Mouse (Mus musculus) embryo, embryonic 10.5 days (tissue): ENCODE measurements around the gene Tbx4.

ENCODE experiments used
- DNase-seq: peaks from one replicate; pipeline ENCODE4 v3.0.0-alpha.2; 2015; ENCODE audit warnings: low spot score

Tbx4 gene

DNA sequence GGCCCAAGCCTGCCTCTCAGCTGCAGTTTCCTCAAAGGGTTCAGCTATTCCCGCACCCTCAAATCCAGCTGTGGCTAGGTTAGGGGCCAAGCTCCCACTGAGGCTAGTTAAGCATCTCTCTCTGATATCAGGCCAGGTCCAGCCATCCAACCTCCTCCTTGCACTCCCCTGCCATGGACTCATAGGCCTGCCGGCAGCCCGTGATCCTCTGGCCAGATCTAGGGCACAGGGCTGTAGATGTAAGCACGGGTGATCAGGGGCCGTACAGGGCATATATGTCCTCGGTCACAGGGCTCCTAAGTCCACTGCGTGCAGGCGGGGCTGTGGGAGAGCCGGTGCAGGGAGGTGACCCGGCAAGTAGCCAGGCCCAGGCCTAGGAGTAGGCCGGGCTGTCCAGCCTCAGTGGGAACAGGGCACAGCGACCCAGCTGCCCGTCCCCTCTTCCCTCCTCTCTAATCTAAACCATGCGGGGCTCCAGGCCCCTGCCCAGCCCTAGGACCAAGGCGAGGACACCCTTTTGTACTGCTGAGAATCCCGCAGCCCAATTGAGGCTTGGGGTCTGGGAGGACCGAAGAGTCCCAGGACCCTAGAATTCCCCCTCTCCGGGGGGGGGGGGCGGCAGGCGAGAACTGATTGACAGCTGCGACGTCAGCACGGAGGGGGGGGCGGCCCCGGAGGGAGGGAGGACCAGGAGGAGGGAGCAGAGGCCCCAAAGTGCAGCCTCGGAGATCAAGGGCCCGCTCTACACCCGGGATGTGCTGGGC lies at the start of gene Tbx4:
TSS of gene Tbx4 (plus strand) at position 758 of the 764 bp plus-strand sequence.
- DNase-seq, result peak; percentile 41

DNA sequence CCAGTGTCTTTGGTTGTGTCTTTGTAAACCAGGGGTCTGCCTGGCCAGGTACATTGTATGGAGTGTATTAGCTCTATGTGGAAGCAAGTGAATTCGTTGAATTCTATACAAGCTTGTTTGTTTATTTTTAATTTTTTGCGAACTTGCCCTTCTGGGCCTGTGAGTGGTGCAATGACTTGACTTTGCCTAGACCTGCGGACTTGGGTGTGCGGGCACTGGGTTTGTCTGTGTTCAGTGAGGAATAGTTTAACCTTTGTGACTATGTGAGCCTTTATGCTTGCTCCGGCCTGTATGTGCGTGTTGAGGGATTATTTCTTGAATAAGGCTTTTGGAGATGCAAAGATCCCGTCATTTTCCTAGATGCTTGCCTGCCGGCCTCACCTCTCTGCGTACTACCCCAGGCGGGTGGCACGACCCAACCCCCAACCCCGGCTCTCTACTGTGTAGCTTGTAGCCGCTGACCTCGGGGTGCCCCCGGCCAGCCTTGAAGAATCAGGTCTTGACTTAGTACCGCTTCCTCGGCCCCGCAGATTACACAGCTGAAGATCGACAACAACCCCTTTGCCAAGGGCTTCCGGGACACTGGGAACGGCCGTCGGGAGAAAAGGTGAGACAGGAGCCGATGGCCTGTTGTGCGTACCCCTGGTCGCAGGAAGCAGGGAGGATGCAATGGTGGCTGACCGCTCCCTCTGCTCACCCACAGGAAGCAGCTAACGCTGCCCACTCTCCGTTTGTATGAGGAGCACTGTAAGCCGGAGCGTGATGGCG lies 49.5 kb upstream of the Tbx4 start:
- peak; percentile 49 for DNase-seq

DNA sequence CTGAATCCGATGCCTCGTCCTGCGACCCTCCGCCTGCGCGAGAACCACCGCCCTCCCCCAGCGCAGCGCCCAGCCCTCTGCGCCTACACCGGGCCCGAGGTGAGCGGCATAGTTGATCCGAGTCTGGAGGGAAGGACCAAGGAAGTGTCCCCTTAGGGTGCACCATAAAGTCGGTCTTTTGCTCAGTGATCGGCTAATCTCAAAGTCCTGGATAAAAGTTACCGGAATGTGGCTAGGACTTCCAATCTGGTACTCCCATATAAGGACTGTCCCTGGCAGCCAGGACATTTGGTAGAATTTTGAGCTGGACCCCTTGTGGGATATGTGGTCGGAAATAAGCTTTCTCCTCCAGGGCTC lies 49.0 kb upstream of the Tbx4 start:
- peak; percentile 65 for DNase-seq

DNA sequence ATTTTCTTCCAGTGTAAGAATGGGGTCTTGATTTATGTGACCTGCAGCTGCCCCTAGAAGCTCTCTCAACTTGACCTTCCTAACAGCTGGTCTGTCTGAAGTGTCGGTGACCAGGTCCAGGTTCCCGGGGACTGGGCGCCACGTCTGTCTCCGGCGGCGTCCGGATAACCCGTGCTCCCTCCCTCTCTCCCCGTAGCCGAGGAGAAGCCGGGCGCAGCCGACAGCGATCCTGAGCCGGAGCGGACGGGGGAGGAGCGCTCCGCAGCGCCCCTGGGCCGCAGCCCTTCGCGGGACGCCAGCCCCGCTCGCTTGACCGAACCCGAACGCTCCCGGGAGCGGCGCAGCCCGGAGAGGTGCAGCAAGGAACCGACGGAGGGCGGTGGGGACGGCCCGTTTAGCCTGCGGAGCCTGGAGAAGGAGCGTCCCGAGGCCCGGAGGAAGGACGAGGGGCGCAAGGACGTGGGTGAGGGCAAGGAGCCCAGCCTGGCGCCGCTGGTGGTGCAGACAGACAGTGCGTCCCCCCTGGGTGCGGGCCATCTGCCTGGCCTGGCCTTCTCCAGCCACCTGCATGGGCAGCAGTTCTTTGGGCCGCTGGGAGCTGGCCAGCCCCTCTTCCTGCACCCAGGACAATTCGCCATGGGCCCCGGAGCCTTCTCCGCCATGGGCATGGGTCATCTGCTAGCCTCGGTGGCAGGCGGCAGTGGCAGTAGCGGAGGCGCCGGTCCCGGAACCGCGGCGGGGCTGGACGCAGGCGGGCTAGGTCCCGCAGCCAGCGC lies 48.4 kb upstream of the Tbx4 start:
- DNase-seq, result no peak

DNA sequence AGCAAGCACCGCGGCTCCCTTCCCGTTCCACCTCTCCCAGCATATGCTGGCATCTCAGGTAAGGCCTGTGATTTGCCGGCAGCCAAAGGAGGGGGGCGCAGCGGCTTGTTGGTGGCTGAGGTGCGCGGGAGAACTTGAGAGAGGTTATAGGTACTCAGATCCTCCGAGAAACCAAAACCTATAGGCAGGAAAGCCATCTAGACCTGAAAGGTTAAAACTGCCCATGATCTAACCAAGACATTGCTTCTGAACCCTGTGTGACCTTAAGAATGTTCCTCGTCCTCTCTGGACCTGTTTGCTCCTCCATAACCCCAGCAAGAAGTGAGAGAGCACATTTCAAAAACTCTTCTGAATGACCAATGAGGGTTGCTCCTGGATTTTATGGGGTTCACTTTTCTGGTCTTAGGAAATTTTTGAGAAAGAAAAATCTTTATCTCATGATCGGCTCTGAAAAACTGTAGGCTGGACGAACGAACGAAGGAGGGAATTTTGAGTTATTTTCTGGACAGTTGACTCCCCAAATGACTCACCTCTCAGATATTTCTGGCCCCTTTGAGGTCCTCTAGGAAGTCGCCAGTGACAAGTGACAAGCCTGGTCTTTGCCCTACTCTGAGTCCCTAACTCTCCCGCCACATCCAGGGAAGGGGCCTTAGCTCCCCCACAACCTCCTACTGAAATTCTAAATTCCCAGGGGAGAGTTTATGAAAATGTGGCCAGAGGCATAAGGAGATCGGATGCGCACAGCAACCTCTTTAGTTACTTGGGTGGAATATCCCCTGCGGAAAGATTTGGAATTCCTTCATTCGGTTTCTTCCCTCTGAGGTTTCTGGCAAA lies 47.6 kb upstream of the Tbx4 start:
- peak; percentile 47 for DNase-seq

DNA sequence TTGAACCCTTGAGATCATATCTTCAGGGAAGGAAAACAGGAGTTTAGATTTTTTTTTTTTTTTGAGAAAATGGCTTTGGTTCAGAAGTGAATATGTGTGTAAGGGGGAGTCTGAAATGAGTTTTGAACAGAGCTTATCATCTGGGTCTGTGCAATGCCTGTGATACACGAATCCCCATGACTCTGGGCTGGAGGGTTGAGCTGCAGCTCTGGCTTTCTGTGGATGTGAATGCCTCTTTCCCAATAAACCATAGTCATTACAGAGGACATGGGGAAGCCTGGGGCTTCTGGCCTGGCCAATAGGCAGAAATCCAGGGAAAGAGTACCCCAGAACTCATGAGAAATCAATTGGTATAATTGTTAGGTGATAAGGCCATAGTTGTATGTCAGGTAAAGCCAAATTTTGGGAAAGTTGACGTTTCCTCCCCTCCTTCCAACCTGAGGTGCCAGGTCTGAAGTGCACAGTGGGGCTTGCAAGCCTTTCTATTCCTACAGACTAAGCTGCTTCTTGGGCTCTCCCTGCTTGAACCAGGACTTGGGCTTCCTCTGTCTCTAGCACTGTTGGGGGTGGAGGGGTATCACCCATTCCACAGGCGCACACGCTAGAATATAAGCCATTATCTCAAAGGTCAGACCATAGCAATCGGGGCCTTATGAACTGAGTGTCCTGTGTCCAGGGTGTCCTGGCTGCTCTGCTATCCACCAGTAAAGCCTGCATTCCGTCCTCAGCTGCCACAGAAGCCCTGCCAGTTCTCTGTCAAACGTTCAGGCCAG lies 46.8 kb upstream of the Tbx4 start:
- peak; percentile 33 for DNase-seq

DNA sequence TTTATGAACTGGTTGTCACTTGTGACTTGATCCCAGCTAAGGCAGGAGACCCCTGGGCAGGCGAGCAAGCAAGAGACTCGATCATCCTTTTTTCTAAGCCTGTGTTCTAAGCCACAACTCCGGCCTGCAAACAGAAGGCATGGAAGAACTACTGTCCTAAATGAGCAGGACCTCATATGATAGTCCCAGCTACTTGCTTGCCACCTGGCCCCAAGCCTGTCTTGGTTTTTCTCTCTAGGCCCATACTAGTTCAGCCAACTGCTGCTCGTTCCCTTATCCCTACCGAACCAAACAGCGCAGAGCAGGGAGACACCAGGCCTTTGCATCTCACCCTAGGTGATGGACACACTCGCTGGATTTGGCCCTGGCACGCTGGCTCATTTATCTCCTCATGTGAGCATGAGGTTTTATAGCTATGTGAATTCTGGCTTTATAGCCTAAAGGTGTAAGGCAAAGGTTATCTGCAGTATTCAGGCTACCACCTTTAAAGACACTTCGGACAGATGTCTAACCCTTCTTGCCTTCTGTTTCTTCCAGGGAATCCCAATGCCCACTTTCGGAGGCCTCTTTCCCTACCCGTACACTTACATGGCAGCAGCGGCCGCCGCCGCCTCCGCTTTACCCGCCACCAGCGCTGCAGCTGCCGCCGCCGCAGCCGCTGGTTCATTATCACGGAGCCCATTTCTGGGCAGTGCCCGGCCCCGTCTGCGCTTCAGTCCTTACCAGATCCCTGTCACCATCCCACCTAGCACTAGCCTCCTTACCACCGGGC lies 46.0 kb upstream of the Tbx4 start:
- peak; percentile 53 for DNase-seq

DNA sequence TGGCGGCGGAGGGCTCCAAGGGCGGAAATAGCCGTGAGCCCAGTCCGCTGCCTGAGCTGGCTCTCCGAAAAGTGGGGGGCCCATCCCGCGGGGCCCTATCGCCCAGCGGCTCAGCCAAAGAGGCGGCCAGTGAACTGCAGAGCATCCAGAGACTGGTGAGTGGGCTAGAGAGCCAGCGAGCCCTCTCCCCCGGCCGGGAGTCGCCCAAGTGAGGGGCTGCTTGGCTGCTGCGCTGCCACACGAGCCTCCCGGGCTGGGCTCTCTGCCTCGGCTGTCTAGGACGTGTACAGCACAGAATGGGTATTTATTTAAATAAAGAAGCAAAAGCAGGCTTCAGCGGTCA lies 45.4 kb upstream of the Tbx4 start:
- DNase-seq, result peak; percentile 38

DNA sequence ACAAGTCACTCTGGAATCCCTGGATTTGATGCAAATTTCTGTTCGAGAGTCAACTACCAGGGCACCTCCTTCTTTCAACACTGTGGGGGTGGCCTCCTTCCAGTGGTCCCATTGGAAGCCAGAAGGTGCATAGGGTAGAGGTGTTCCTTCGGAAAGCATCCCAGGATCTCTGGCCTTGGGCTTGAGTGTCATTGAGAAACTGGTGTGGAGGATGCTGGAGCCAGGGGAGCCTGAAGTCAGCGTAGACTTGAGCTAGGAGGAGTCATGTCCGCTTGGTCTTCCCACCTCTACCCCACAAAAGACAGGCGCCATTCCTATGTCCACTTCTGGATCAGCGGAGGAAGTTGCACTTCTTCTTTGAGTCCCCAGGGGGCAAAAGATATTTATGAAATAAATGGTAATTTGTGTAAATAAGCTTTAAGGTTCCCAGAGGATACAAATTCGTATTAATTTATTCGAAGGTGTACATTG lies 45.0 kb upstream of the Tbx4 start:
- DNase-seq, result peak; percentile 67

DNA sequence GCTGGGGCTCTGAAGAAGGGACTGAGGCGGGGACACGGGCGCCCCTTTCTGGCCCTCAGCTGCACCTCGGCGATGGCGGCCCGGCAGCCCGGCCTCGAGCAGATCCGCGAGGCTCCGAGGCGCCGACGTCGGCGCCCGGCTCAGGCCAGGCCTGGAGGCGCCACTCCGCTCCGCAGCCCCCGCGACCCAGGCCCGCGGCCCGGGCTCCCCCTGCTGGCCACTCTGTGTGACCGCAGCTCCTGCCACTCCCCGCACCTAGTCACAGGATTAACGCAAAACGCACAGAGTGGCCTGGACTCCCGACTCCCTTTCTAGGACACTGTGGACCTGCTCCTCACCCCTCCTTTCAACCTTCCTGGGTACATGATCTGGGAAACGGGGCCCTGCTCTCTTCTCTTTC lies 44.2 kb upstream of the Tbx4 start:
- DNase-seq, result peak; percentile 85

DNA sequence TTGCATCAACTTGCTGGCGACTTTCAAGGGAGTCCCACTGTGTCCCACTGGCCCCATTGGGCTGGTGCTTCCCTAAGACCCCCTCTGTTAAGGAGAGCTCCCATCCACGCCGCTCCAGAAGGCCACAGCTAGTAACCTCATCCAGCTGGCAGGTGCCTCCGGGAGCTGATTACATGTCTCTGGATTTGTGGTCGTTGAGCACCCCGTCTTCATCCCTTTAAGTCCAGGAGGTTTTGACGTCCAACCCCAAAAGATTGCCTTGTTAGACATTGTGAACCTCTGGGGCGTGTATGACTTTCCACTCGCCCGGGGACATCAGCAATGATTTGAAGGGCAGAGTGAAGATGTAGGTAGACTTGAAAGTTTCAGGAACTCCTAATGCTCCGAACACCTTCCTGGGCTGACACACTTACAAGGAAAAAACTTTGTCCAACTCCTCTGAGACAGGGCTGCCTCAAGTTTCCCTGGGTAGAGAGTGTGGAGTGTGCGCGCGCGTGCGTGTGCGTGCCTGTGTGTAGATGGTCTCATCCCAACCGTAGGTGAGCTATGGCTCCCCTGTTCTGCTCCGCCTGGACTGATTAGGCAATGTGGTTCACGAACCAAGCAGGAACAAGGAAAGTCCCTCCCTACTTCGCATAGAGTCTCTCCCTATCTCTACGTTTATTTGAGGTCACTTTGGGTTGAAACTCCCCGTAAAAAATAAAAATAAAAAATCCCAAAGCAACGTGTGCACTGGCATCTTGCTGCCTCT lies 43.5 kb upstream of the Tbx4 start:
- DNase-seq, result no peak

DNA sequence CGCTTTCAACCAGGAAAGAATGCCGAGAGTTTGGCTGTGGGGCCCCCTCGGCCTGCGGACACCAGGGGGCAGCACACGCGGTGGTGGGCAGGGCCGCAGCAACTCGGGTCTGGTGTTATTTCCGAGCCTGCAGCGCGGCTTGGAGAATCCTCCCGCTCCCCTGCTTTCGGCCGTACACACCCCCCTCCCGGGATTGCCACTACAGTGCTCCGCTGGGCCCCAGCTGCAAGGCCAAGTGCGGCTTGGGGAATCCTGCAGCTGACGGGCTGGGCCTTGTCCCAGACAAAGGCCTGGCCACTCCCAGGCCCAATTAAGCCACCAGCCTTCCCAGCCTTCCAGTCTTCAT lies 42.9 kb upstream of the Tbx4 start:
- DNase-seq, result peak; percentile 88

DNA sequence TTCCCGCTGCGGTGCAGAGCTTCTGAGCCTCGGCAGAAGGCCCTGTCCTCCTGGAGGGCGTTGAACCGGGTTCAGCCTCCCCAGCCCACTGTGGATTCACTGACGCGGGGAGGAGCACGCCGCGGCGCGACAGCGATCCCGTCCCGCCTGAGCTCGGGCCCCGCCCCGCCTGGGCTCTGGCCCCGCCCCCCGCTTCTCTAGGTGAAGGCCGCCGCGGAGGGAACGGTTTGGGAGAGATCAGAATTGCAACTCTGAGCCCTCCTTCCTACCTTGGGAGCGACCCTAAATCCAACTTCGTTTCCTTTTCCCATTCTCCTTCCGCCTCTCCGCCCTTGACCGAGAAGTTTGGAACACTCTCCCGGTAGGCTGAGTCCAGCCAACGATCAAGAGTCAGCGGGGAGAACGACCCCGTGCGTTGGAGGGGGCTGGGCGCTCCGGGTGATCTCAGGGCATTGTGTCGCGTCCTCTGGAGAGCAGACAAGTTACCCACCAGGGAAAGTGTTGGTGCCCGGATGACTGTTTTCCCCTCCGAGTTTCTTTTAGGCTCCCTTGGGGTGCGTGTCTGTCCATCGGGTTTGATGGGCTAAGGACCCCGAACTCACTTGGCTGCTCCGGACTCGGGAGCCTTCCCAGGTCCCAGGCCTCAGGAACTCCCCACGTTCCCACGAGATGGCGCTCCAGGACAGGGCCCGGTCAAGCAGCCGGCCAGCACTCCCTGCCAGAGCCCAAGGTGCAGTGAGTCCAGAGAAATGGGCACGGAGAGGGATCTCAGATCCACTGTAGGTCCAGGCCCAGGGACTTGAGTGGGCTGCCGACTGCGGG lies 41.9 kb upstream of the Tbx4 start:
- DNase-seq, result peak; percentile 94

DNA sequence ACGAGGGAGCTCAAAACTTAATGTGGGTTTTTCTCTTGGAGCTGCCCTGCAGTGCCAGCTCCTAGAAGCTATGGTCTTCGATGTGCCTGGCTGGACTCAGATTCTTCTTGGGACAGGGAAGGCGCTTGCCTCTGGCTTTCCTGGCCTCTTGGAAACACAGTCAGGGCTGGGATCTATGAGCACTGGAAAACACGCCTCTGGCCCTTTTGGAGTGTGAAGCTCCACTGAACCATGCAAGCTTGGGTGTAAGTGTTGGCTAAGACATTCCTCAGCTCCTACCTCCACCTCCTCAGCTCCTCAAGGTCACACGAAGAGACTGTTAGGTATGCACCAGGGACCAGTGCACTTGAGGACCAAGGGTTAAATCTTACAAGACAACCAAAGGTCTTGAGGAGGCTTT lies 41.3 kb upstream of the Tbx4 start:
- DNase-seq, result no peak

DNA sequence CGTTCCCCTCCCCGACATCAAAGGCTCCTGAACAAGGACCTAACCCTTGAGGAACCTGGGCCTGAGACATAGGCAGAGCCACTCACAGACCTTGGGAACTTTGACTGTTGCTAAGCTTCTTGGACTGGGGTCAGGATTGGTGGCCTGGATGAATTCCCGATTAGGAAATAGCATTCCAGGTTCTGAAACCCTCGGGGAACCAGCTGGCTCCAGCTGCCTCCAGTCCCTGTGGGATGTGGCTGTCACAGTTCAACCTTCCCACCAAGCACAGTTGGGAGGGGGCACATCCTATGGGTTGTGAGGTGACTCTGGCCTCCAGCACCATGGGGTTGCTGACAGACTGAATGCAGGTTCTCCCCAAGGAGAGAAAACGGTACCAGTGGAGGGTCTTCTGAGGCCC lies 40.3 kb upstream of the Tbx4 start:
- DNase-seq, result no peak

DNA sequence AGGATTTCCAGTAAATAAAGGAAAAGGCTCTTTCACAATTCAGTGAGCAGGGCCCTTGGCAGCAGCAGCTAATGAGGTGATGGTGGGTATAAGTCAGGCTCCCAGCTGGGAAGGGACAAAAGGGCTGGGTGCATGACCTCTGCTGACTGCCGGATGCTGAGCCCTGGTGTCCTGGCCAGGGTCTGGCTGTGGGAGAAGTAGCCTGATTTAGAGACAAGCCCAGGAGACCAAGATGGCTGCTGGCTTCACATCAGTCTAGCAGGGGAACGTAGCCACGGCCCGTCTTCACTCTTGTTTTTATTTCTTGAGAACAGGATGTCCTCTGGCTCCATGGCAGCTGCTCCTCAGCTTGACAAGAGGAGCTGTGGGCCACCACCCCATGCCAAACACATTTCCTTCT lies 39.7 kb upstream of the Tbx4 start:
- no peak for DNase-seq

DNA sequence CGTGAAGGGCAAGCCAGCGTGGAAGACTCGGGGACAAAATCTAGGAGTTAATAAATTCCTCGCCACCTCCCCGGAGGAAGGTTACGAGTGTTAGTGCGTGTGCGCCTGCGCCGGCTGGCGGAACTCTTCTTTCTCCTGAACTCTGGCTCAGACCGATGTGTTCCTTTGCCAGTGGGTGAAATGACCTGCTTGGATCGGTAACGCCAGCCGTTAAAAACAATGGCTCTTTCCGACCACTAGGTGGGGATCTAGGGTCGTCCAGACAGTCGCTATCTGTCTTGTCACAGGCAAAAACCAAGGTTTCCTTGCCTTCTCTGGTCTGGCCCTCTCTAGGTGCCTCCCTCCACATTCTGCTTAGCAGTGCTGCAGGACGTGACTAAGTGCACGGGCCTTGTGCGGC lies 37.2 kb upstream of the Tbx4 start:
- DNase-seq, result peak; percentile 93

DNA sequence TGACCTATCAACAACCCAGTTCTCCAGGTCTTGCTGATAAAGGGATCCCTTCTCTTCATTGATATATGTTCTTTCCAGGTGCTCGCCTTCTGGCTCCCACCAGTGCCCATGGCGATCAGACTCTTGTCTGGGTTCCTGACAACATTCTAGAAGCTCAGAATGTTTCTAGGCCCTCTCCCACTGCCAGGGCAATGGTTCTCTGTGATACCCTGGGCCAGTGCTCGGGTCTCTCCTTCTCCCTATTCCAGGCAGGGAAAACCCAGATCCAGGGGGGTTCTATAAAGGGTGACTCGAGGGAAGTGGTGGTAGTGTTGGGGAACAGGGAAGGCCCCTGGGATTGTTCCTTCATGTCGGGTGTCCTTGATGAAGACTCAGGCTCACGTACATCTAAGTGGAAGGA lies 36.0 kb upstream of the Tbx4 start, which contains the start of gene Gm11444:
TSS of gene Gm11444 (minus strand) at position 101 of the 400 bp plus-strand sequence.
- DNase-seq, result no peak

DNA sequence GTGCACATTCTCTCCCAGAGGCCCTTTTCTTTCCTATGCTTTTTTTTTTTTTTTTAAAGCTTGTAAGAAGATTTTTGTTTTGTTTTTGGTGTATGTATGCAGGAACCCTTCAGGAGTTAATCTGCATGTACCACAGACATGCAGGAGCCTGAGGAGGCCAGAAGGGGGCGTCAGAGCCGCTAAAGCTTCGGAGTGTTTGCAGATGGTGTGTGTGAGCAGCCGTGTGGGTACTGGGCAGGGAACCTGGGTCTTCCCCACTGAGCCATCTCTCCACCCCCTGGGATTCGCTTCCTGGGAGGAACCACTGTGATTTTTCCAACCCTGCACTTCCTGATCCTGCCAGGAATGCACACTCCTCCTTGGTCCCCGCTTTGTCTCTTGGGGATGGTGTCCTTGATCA lies 35.5 kb upstream of the Tbx4 start:
- DNase-seq, result peak; percentile 52
